Mouse (Mus musculus) heart, adult 11 months (tissue): ENCODE measurements around the gene Mapk8ip1.
"Not testable (repeated sequence)": the region's sequence is repeated elsewhere in the genome, so short reads cannot be mapped to it uniquely, and the experiment has no call there.

Source experiments
- DNase-seq: peaks from one replicate; pipeline ENCODE4 v3.0.0; 2022

Gene Mapk8ip1

GRCm38 (mm10) chr2:92424462-92425308 lies 23.6 kb upstream of the Mapk8ip1 start:
- DNase-seq, result peak; percentile 99

- peak; percentile 100 for DNase-seq
Observed at GRCm38 (mm10) chr2:92423702-92424461, 22.8 kb upstream of the Mapk8ip1 start.

- peak; percentile 93 for DNase-seq
Observed at GRCm38 (mm10) chr2:92423156-92423555, 22.1 kb upstream of the Mapk8ip1 start.

GRCm38 (mm10) chr2:92422388-92423135 lies 21.5 kb upstream of the Mapk8ip1 start:
- peak; percentile 93 for DNase-seq

- DNase-seq, result peak; percentile 94
Observed at GRCm38 (mm10) chr2:92421723-92422387, 20.8 kb upstream of the Mapk8ip1 start.

GRCm38 (mm10) chr2:92411705-92412104 lies 10.6 kb upstream of the Mapk8ip1 start:
- no peak for DNase-seq

- DNase-seq, result no peak
Observed at GRCm38 (mm10) chr2:92408309-92409045, 7.4 kb upstream of the Mapk8ip1 start.

- no peak for DNase-seq
Observed at GRCm38 (mm10) chr2:92405687-92406086, 4.6 kb upstream of the Mapk8ip1 start.

GRCm38 (mm10) chr2:92404737-92405136 lies 3.7 kb upstream of the Mapk8ip1 start:
- DNase-seq, result no peak

- no peak for DNase-seq
Observed at GRCm38 (mm10) chr2:92403776-92404319, 2.8 kb upstream of the Mapk8ip1 start.

GRCm38 (mm10) chr2:92402591-92403326 lies 1.7 kb upstream of the Mapk8ip1 start:
- no peak for DNase-seq

GRCm38 (mm10) chr2:92400682-92401081 lies 381 bp downstream of the Mapk8ip1 start:
- no peak for DNase-seq

GRCm38 (mm10) chr2:92399877-92400276 lies 1.2 kb downstream of the Mapk8ip1 start:
- DNase-seq, result not testable (repeated sequence)

- DNase-seq, result no peak
Observed at GRCm38 (mm10) chr2:92397436-92397835, 3.6 kb downstream of the Mapk8ip1 start.

- DNase-seq, result no peak
Observed at GRCm38 (mm10) chr2:92395535-92395934, 5.5 kb downstream of the Mapk8ip1 start.

GRCm38 (mm10) chr2:92392318-92393264 lies 8.5 kb downstream of the Mapk8ip1 start:
- DNase-seq, result peak; percentile 93

GRCm38 (mm10) chr2:92391703-92392317 lies 9.3 kb downstream of the Mapk8ip1 start:
- DNase-seq, result no peak

- no peak for DNase-seq
Observed at GRCm38 (mm10) chr2:92391116-92391515, 9.9 kb downstream of the Mapk8ip1 start.
